Mouse (Mus musculus) cortical plate, adult 2 months (tissue): ENCODE data around the gene Dock8.

Experiments used
- CTCF ChIP-seq: fragments of 200-500 bp; IDR thresholded peaks from 2 replicates; pipeline ENCODE4 v1.5.1; 2011; ENCODE audit warnings: mild to moderate bottlenecking, control low read depth, low read length; ENCODE audit not compliant: insufficient read depth; ENCODE audit errors: extremely low read depth
- POLR2A ChIP-seq: fragments of 200-500 bp; IDR thresholded peaks from 2 replicates; pipeline ENCODE4 v1.6.1; 2011; ENCODE audit warnings: mild to moderate bottlenecking, low read length, control low read depth; ENCODE audit not compliant: insufficient read depth; ENCODE audit errors: extremely low read depth

GRCm38 (mm10) chr19:25080166-25080565 is 80.8 kb downstream of the Dock8 start:
- TF ChIP-seq POLR2A (no peak), CTCF (no peak)
